Mouse (Mus musculus) stomach, postnatal 0 days (tissue): ENCODE measurements at regions not wholly inside any gene's neighbourhood (a gene's known extent, or its start where the extent isn't known, plus 50 kb on each side); places are given as distances from the start of the nearest gene placed in this dataset.

Source experiments
- CTCF ChIP-seq: IDR thresholded peaks from 2 replicates; pipeline ENCODE4 v1.5.1; 2016; ENCODE audit warnings: antibody characterized with exemption, low read depth, mild to moderate bottlenecking, moderate library complexity
- EP300 ChIP-seq: optimal IDR thresholded peaks from 2 replicates; pipeline ENCODE3; 2016; ENCODE audit warnings: antibody characterized with exemption

DNA sequence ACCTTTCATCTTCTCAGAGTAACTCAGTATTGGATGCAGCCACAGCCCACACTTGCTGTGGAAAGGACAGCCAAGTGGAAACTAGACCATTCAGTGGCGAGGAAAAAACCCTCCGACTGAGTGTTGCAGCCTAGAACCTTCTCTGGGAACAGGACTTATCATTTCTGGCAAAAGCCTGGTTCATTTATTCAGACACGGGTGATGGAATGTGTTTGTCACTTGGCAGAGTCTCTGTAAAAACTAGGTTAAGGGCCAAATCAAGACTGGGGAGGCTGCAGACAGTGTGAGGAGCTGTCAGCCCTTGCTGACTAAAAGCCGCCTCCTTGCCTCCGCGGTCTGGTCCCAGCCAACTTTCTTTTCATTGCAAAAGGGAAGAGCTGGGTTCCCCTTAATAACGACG is 212.3 kb upstream of the Pgrmc2 start:
- TF ChIP-seq CTCF (no peak), EP300 (no peak)
